Mouse (Mus musculus): ENCODE data around the gene Scmh1. TPM values are rescaled to one million over a fixed set of nuclear protein-coding genes. Genes with fewer than 3 reads are reported as not detected.

Scmh1 gene
- total and polyA plus RNA-seq, 3 experiments = 6.0 to 66.8 TPM; not detected in 1

GRCm38 (mm10) chr4:120364729-120365128 lies 40.4 kb upstream of the Scmh1 start:
- Histone ChIP-seq H3K27me3 (ENCODE audit: control insufficient read depth in 1 of 2, insufficient read depth in 2 of 2, low read length in 2 of 2) (no peaks in the 10 kb centered on the region; a peak in 2 of 4 replicates), H3K79me2 (ENCODE audit: control insufficient read depth, insufficient read depth, low read length, poor library complexity) (no peaks in the 10 kb centered on the region), H3K27ac (ENCODE audit: control insufficient read depth, low read depth, low read length) (no peak overlapping the region), H3K9ac (ENCODE audit: control insufficient read depth, low read depth, low read length, poor library complexity, severe bottlenecking) (no peak overlapping the region), H3K4me1 (ENCODE audit: control insufficient read depth in 1 of 2, insufficient read depth in 2 of 2, low read length in 2 of 2) (peaks cover 4 to 5% of the 10 kb centered on the region in 2 experiments), H3K9me3 (replicated peaks; ENCODE audit: insufficient read depth, low read length) (no peaks in the 10 kb centered on the region), H3K36me3 (ENCODE audit: control insufficient read depth in 1 of 2, insufficient read depth in 2 of 2, low read length in 2 of 2) (peaks cover 0 to 4% of the 10 kb centered on the region in 2 experiments; a peak in 2 of 4 replicates), H3K4me3 (ENCODE audit: control insufficient read depth in 1 of 2, insufficient read depth in 1 of 2, low read depth in 2 of 2, low read length in 2 of 2) (no peak overlapping the region)
- TF ChIP-seq CTCF (IDR thresholded peaks at IDR 0.05 in 2 of 3, conservative IDR thresholded peaks at IDR 0.05 in 1 of 3; ENCODE audit: control insufficient read depth in 1 of 3, insufficient read depth in 1 of 3, low read depth in 2 of 3, low read length in 3 of 3, poor library complexity in 1 of 3, severe bottlenecking in 1 of 3) (no peak), RAD21 (IDR thresholded peaks at IDR 0.05; ENCODE audit: low read depth, low read length) (no peak)
- DNase-seq (ENCODE audit: low read depth, low spot score) = no peak

- Histone ChIP-seq H3K9me3 (replicated peaks; ENCODE audit: insufficient read depth, low read length) (no peaks in the 10 kb centered on the region), H3K4me1 (ENCODE audit: control insufficient read depth in 1 of 2, insufficient read depth in 2 of 2, low read length in 2 of 2) (peaks cover 4 to 5% of the 10 kb centered on the region in 2 experiments), H3K4me3 (ENCODE audit: control insufficient read depth in 1 of 2, insufficient read depth in 1 of 2, low read depth in 2 of 2, low read length in 2 of 2) (no peak overlapping the region), H3K9ac (ENCODE audit: control insufficient read depth, low read depth, low read length, poor library complexity, severe bottlenecking) (no peak overlapping the region), H3K79me2 (ENCODE audit: control insufficient read depth, insufficient read depth, low read length, poor library complexity) (no peaks in the 10 kb centered on the region), H3K36me3 (ENCODE audit: control insufficient read depth in 1 of 2, insufficient read depth in 2 of 2, low read length in 2 of 2) (peaks cover 0 to 4% of the 10 kb centered on the region in 2 experiments; a peak in 2 of 4 replicates), H3K27ac (ENCODE audit: control insufficient read depth, low read depth, low read length) (no peak overlapping the region), H3K27me3 (ENCODE audit: control insufficient read depth in 1 of 2, insufficient read depth in 2 of 2, low read length in 2 of 2) (no peaks in the 10 kb centered on the region; a peak in 2 of 4 replicates)
- DNase-seq (ENCODE audit: low read depth, low spot score) = no peak
- TF ChIP-seq NELFE (IDR thresholded peaks at IDR 0.05; ENCODE audit: low read depth, low read length) (no peak), CHD1 (IDR thresholded peaks at IDR 0.05; ENCODE audit: low read depth, low read length) (no peak), RAD21 (IDR thresholded peaks at IDR 0.05; ENCODE audit: low read depth, low read length) (no peak), POLR2AphosphoS2 (IDR thresholded peaks at IDR 0.05; ENCODE audit: low read length) (no peak), ELF1 (IDR thresholded peaks at IDR 0.05; ENCODE audit: low read depth, low read length) (no peak), HCFC1 (IDR thresholded peaks at IDR 0.05; ENCODE audit: low read depth, low read length) (no peak), NRF1 (IDR thresholded peaks at IDR 0.05; ENCODE audit: insufficient read depth, low read depth, low read length, poor library complexity, severe bottlenecking) (no peak), ETS1 (IDR thresholded peaks at IDR 0.05; ENCODE audit: low read depth, low read length) (no peak), ZNF384 (IDR thresholded peaks at IDR 0.05; ENCODE audit: low read depth, low read length) (no peak), BHLHE40 (IDR thresholded peaks at IDR 0.05; ENCODE audit: borderline replicate concordance, low read depth, low read length) (no peak), MXI1 (IDR thresholded peaks at IDR 0.05; ENCODE audit: low read depth, low read length) (no peak), USF1 (IDR thresholded peaks at IDR 0.05; ENCODE audit: low read depth, low read length) (no peak), MAFK (IDR thresholded peaks at IDR 0.05; ENCODE audit: borderline replicate concordance, low read depth, low read length) (no peak), POLR2A (IDR thresholded peaks at IDR 0.05; ENCODE audit: control insufficient read depth in 1 of 2, insufficient read depth in 1 of 2, low read depth in 1 of 2, low read length in 2 of 2, poor library complexity in 1 of 2) (no peak), CHD2 (IDR thresholded peaks at IDR 0.05; ENCODE audit: low read length) (no peak)
Observed at GRCm38 (mm10) chr4:120365456-120365855, 39.6 kb upstream of the Scmh1 start.

Measured in MEL (cell line).